Mouse (Mus musculus) heart, adult 2 months (tissue): ENCODE data around the gene Atp2a2.

Experiments used
- CTCF ChIP-seq: fragments of 200-600 bp; IDR thresholded peaks from 2 replicates; pipeline ENCODE4 v1.8.1; 2022; ENCODE audit warnings: antibody characterized with exemption, mild to moderate bottlenecking, moderate library complexity
- EP300 ChIP-seq: fragments of 200-500 bp; IDR thresholded peaks from 2 replicates; pipeline ENCODE4 v1.6.1; 2011; ENCODE audit warnings: low read depth, low read length, control low read depth; ENCODE audit not compliant: insufficient read depth
- POLR2A ChIP-seq: fragments of 200-500 bp; IDR thresholded peaks from 2 replicates; pipeline ENCODE4 v1.6.1; 2011; ENCODE audit warnings: mild to moderate bottlenecking, low read depth, low read length, control low read depth; ENCODE audit not compliant: insufficient read depth

GRCm38 (mm10) chr5:122454442-122454841, 47.6 kb downstream of the Atp2a2 start:
- TF ChIP-seq CTCF (no peak), POLR2A (peak; percentile 40; the same call in 1 of the 2 replicates), EP300 (peak; percentile 89)
